Mouse (Mus musculus) lung, embryonic 15.5 days (tissue): ENCODE results near the gene Cbs. TPM values are rescaled to one million over a fixed set of nuclear protein-coding genes. Genes with fewer than 3 reads are reported as not detected.

Experiments
- ATAC-seq: fragments of 200-750 bp; cut with Nextera tagmentation; 2 replicates; pipeline ENCODE4 v1.8.0; 2017; ENCODE audit warnings: moderate number of reproducible peaks, borderline replicate concordance; ENCODE audit not compliant: low FRiP score, low TSS enrichment; ENCODE audit errors: extremely low read depth
- H3K27ac ChIP-seq: fragments of 300-500 bp; sonication (generic); 2 replicates; pipeline ENCODE4 v1.5.1; 2015; ENCODE audit warnings: moderate library complexity, mild to moderate bottlenecking, inconsistent platforms
- H3K27me3 ChIP-seq: fragments of 300-500 bp; sonication (generic); 2 replicates; pipeline ENCODE4 v1.6.1; 2015; ENCODE audit warnings: inconsistent platforms
- H3K36me3 ChIP-seq: fragments of 300-500 bp; sonication (generic); 2 replicates; pipeline ENCODE4 v1.6.1; 2015; ENCODE audit warnings: inconsistent platforms
- H3K4me1 ChIP-seq: fragments of 300-500 bp; sonication (generic); 2 replicates; pipeline ENCODE4 v1.6.1; 2015; ENCODE audit warnings: inconsistent platforms
- H3K4me2 ChIP-seq: fragments of 300-500 bp; sonication (generic); 2 replicates; pipeline ENCODE4 v1.6.1; 2015; ENCODE audit warnings: inconsistent platforms, mild to moderate bottlenecking, moderate library complexity
- H3K4me3 ChIP-seq: fragments of 300-500 bp; sonication (generic); 2 replicates; pipeline ENCODE4 v1.5.1; 2015; ENCODE audit warnings: mild to moderate bottlenecking, inconsistent platforms
- H3K9ac ChIP-seq: fragments of 300-500 bp; sonication (generic); 2 replicates; pipeline ENCODE4 v1.6.1; 2015; ENCODE audit warnings: inconsistent platforms
- H3K9me3 ChIP-seq: fragments of 300-500 bp; sonication (generic); 2 replicates; pipeline ENCODE4 v1.6.1; 2016; ENCODE audit warnings: inconsistent platforms
- WGBS: fragments of 180-500 bp; shearing (Covaris S2); methylation state at CpG from one replicate; pipeline ENCODE4 v1.1.7; 2015; 5-methylcytosine and 5-hydroxymethylcytosine counted together
- microRNA-seq: library from miRNA; unstranded; fragments of <30 nt; microRNA quantifications from one replicate; pipeline ENCODE4, GENCODE M21; 2016
- polyA plus RNA-seq: library from polyadenylated mRNA; unstranded; fragments of >200 nt; fragmentation: Nextera tagmentation; extraction: Ambion mirVana; gene quantifications from 2 replicates; pipeline ENCODE4 v1.2.1, GENCODE M21; 2015

The Cbs gene
- polyA plus RNA-seq, 1 experiment from 2014 or later: 3.6 TPM

GRCm38 (mm10) chr17:31559021-31559789 is 77.8 kb downstream of the Cbs start:
- no peak overlapping the region for H3K27ac ChIP-seq
- peaks cover 28% of the 10 kb centered on the region for H3K4me1 ChIP-seq
- 80% methylated on average over 11 of the region's 11 CpGs for WGBS
- no peaks in the 10 kb centered on the region for H3K27me3 ChIP-seq
- H3K4me2 ChIP-seq: no peak overlapping the region
- no peak overlapping the region for H3K9ac ChIP-seq
- no peak for ATAC-seq
- no peaks in the 10 kb centered on the region for H3K36me3 ChIP-seq
- H3K4me3 ChIP-seq: no peak overlapping the region
- H3K9me3 ChIP-seq: no peaks in the 10 kb centered on the region

Small RNAs within 50 kb of the gene (microRNA-seq; reads per million reads assigned to microRNA genes)
- gene Gm24970: not detected

Other genes with a start within 250 kb of the Cbs start
- gene Wdr4, start 117.3 kb downstream of the Cbs start, polyA plus RNA-seq: 38.0 and 39.9 TPM in 2 replicates
- gene Ndufv3, start 117.1 kb downstream of the Cbs start, polyA plus RNA-seq: 237 and 240 TPM in 2 replicates
- gene Pknox1, start 72.5 kb downstream of the Cbs start, polyA plus RNA-seq: 41.6 and 42.4 TPM in 2 replicates
- gene U2af1, start 21.7 kb upstream of the Cbs start, polyA plus RNA-seq: 332 and 360 TPM in 2 replicates
- not detected in 2 replicates for gene Cryaa, start 40.6 kb upstream of the Cbs start, polyA plus RNA-seq
- gene Sik1, start 218.6 kb upstream of the Cbs start, polyA plus RNA-seq: 32.7 and 35.4 TPM in 2 replicates